Mouse (Mus musculus): ENCODE data around the gene Nxt1.

The Nxt1 gene

DNA sequence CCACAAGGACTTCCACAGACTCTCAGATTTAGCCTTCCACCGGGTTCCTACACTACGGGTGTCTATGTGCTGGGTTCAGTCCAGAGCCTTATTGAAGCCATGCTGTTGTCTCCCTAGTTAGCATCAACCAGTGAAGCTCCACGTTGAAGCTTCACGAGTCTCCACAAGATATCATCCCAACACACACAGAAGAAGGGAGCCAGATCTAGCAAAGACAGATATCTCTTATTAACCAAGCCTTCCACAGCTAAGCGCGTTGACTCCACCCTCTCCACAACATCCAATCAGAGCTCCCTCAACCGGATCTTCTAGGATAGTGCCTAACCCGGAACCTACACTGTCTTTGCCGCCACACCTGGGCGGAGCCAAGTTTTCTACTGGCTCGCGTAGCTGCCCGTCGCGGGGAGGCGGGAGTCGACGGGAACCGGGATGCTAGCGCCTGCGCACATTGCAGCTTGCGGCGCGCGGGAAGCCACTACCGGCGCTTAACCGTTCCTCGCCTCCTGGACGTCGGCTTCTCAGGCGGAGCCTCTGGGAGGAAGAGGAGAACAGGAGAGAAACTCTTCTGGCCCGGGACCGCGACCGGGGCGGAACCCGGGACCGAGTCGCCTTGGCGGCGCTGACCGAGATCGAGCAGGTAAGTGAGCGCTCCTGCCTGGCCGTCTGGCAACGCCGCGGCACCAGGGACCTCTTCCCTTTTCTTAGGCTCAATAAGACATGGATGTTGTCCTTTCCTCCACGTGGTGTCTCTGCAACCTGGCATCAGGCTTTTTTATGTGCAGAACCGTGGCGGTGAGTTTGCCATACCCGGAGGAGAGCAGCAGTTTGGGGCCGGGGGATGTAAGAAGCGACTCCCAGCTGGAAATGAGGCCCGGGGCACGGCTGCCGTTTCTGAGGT lies at the start of gene Nxt1:
Nxt1 (plus strand) TSS at position 403 of the 898 bp plus-strand sequence.
- peak; percentile 98 for DNase-seq

DNA sequence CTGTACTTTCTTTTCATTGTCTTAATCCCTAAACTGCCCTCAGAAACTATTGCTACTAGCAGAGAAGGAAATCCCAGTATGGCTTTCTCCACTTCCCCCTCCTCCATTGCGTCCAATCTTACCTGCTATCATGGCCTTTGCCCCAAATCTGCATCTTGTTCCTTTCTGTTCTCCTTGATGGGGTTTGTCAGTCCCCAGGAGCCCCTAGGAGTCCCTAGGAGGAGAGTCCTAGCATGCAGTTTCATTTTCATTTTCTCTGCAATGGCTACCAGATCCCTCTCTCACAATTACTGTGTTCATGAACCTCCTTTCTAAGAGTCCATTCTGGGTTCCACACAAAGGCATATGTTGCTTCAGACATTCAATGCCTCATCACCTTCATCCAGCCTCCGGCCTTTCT lies 49.3 kb upstream of the Nxt1 start:
- no peak for DNase-seq

DNA sequence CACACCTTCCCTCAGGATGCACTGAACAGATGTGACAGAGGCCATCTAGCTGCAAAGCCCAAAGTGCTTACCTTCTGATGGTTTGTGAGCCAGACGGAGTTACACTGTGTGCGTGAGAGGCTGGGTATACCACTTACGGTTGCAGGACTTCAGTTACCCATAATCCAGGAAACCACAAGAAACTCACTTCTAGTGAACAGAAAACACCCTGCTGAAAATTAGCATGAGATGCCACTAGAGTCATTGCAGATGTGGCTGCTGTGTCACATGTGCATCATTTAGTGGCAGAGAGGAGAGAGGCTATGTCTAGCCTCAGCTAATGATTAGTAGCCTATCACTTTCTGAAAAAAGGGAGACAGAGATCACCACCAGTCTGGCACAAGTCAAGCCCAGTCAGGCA lies 47.9 kb upstream of the Nxt1 start:
- no peak for DNase-seq

DNA sequence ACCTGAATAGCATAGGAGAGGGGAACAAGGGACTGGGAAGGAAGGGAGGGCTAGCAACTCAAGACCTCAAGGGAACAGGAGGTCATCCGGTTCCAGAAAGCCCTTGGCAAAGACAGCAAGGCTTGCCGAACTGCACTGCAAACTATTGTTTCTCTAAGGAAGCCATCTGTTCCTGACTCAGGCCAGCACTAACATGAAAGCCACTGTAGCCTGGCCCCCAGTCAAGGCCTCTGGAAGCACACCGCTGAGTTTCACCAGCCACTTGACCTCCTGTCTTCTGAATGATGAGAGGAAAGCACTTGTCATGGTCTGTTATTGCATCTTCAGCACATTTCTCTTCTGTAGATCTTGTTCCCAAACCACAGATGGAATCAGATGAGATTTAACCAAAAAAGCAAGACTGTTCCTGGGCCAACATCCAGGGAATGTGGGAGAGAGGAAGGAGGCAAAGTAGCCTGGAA lies 45.4 kb upstream of the Nxt1 start:
- no peak for DNase-seq

DNA sequence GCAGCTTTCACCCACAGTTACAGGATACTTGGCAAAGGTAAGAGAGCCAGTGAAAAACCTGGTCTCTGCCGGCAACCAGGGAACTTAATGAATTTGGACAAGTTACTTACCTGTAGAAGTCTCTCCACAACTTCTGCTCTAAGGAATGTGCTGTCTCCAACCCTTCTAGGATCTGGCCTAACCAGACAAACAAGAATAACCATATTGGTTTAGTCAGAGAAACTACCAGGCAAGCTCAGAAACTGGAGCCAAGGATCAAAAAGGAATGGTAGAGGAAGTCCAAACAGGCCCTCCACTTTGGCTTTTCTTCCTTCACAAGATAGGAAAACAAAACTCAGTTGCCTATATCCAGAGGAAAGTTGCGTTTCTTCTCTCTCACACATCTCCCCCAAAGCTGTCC lies 41.4 kb upstream of the Nxt1 start:
- no peak for DNase-seq

DNA sequence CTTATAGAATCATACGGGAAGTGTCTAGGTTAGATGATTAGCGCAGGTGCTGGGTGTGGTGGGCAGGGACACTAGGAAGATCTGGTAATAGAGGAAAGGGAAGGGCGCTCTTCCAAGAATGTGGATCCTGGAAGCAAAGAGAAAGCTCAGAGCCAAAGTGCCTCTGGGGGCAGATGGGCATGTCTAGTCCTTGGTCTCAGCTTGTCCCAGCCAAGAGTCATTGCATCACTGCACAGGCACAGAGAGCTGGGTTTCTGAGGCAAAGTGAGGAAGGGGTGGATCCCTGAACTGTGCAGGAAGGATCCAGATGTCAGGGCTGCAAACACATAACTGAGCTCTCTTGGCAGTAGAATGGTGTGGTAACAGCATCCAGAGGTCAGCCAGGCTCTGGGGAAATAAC lies 40.8 kb upstream of the Nxt1 start:
- no peak for DNase-seq

DNA sequence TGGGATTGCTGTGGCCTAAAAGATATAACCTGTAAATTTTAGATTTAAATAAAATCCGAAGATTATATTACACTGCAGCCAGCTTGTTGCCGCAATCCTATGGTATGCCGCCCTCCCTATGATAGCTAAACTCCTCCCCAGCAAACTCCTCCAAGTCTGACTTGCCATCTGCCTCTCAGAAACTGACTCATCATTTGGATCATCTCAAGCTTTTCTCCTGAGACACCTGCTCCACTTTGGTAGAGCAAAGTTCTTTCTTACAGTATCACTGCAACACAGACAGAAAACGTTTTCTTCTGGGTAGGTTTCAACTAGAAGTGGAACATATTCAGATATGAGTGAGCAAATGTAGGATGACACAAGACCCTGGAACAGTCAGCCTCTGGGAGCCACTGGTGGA lies 37.9 kb upstream of the Nxt1 start:
- DNase-seq, result no peak

DNA sequence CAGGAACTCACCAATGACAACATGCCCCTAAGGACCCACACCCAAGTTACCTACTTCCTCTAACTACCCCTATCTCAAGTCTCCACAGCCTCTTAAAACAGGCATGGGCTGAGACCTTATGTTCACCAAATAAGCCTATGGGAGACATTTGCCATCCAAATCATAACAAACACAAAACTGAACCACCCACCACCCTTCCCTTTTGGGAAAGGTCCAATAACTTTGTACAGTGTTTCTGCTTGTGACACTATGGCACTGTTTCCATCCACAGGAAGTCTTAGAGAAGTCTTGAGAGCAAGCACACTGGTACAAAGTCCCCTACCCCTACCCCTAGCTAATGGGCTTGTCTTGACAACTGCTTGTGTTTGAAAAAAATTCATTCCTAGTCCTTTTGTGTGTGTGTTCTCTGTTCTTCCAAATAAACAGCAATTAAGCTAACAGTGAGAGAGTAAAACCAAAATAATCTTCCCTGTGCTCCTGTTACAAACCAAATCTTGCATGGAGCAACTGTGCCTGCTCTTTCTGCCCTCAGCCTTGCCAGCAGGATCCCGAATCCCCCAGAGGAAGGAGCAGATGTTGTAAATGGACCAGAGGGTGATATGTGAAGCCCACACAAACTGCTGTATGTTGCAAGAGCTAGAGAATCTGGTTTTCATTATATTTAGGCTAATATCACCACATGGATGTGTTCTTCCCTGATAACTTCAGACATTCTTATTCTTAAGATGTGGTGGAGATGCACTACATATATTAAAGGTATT lies 29.6 kb upstream of the Nxt1 start:
- no peak for DNase-seq

DNA sequence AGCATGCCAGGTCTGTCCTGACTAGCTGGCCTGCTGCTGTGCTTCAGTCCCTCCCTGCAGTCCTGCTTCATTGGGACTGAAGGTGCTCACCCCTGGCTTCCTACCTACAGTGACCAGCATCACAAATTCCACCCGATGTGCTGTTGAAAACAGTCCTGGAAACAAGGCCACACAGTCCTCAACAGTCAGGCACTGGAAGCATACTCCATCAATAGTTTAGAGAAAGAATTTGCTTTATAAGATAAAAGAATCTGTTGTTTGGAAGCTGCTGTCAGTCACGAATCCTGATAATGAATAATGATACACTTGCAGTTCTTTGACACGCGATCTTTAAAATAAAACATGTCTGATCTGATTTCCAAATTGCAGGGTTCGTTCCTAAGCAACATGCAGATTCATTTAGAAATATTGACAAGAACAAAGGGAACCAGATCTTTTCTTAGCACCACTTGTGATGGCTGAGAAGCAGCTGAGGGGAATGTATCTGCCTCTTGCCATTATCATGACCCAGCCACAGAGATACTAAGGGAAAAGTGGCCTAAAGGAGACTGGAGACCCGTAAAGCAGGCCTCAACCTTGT lies 27.9 kb upstream of the Nxt1 start:
- no peak for DNase-seq

DNA sequence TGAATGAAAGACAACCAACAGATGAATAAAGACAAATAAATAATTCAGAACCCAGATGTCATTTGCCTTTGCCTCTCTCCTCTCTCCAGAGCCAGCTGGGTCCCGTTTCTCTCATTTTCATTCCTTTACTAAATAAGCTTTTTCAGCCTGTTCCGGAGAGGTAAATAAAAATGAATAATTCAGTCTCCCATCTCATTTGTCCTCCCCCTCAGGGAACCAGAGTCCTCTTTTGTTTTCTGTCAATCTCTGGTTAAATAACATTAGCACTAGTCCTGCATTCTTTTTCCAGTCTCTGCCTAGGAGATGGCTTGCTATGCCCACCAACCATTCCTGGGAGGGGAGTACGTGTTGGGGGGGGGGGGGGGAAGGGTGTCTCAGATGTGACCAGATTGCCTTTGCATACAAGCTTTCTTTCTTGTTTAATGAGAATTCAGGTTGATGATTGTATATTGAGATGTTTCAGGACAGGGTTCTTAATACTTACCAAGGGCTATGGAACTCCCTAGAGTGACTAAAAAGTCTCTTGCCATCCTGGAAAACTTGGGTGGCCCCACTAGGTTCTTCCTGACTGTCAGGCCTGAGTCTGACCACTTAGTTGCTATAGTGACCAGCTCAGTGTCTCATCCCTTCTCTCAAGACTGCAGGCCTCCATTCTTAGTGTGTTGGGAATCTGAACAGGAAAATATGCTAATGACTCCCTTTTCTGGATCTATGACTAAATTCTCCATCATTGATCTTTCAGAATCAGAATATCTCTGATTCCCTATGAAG lies 21.6 kb upstream of the Nxt1 start:
- no peak for DNase-seq

DNA sequence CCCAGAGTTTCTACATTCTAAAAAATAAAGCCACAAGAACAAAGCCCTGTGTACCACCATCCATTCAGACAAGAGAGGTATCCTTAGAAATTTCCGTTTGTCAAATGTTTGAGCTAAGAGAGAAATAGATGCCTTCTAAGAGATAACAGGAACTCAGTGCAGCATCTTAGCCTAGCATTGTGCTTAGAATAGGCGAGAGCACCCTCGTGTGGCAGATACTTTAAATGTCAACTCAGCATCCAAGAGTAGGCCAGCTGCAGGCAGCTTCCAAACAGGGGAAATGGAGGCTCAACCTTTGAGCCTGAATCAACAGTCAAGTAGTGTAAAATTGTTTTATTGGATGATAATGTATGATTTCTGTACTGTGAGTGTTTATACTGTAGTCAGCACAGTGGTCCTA lies 17.4 kb upstream of the Nxt1 start:
- peak; percentile 42 for DNase-seq

DNA sequence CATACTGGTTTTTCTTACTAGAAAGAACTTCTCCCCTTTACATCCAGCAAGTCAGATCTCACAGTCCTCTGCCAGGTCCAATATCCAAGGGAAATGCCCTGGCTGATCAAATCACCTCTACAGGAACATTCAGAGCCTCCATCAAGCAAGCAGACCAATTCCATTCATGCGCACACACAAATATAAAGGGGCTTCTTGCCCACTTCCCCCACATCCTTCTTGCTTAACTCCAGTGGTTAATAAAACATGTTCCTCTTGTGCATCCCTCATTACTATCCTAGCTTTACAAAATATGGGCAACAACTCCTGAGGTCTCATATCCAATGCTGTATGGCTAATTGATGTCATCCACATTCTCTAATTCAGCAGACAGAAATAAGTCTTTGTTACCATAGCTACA lies 8.9 kb upstream of the Nxt1 start:
- DNase-seq, result no peak

DNA sequence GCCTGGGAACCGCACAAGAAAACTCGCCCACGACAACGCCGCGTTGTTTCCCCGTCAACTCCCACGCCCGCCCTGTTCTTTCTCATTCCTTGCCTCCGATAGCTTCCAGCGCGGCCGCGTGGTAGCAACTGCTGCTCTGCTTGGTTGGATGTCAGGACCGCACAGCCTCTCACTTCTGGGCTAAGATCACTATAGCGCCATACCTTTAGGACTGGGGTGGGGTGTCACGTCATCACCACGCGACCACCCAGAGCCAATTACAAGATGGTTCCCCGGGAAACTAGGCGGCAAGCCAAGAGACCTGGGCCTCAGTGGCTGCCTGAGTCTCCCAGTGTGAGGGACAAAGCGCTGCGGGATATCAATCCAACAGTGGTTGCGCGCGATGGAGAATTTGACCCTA lies 5.4 kb downstream of the Nxt1 start:
- DNase-seq, result peak; percentile 73

DNA sequence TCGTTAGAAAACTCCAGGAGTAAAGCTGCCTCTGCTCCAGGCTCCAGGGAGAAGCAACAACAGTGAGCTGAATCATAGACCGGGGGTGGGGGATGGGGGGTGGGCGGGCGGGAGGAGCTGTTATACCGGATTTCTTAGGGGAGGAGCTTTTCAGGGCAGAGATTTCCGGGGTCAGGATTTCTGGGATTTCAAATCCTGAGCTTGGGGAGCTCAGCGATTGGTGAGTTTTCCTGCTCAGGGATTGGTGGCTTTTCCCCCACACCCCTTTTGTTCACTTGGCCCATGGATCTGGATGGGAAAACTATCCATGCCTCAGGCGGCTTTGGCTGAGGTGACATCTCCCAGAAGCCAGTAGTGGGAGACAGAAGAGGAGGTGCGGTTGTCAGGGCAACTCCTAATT lies 6.9 kb downstream of the Nxt1 start:
- DNase-seq, result peak; percentile 54

DNA sequence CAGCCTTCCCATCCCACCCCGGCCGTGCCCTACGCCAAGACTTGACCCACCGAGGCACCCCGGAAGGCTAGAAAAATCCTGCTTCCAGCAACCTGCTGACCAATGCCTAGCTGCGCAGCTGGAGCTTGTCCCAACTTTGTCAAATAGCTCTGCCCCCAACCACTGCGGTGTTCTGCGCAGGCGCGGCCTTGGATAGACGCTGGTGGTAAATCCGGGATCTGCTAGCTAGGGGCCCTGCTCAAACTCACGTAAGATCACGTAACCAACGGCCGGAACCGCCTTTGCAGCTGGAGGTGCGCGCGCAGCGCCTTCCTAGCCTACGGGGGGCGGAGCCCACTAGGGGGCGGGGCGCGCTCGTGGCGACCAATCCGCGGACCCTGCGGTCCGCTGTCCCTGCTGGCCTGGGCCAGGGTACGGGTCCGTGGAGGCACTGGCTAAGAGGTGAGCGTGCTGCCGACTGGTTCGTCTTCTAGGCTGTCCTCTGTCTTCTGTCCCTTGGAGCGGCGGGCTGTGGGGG lies 8.4 kb downstream of the Nxt1 start, which contains the start of gene Gzf1:
Gzf1 (plus strand) TSS at position 249 of the 517 bp plus-strand sequence.
- peak; percentile 99 for DNase-seq

DNA sequence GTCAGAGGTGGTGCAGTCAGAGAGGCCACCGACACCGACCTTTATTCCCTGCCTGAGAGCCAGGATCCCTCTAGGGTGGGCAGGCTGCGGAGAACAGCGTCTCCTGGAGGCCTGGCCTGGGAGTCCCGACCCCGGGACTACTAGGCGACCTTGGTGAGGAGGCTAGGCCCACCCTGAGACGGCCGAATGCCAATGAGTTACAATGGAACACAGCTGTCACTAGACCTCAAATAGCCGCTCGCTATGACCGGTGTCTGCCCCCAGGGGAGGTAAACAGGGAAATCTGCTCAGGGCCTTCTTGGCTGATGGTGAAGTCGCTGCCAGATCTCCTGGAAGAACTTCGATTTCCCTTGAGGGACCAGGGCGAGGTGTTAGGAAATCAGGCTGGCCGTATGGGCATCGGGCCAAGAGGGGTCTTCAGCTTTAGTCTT lies 9.1 kb downstream of the Nxt1 start:
- peak; percentile 65 for DNase-seq

DNA sequence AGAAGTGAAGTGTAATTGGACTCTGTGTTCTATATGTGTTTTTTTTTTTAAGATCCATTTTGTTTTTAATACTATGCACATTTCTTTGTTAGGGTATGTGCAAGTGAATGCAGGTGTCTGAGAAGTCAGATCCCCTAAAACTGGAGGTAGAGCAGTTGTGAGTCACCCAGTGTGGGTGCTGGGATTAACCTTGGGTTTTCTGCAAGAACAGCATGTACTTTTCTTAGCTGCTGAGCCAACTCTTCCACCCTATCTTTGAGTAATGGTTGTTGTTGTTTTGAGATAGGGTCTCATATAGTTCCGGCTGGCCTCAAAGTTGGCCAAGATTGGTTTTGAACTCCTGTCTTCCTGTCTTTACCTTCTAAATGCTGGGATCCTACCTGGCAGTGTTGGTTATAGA lies 10.6 kb downstream of the Nxt1 start:
- DNase-seq, result no peak

DNA sequence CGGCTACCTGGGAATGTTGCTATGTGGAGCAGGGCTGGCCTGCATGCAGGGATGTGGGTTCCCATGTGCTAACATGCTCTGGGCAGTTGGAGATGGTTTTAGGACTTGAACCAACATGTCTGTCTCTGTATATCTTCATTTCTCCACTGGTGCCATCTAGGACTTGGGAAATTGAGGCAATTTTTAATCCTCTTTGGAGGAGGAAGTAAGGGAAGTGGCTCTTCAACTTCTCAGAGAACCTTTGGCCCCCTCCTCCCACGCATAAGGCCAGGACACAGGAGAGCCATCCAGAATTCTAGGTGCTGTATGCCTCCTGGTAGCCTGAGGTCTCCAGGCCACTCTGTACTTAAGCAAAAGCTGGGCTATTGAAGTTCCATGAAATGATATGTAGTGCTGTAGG lies 12.6 kb downstream of the Nxt1 start:
- no peak for DNase-seq

DNA sequence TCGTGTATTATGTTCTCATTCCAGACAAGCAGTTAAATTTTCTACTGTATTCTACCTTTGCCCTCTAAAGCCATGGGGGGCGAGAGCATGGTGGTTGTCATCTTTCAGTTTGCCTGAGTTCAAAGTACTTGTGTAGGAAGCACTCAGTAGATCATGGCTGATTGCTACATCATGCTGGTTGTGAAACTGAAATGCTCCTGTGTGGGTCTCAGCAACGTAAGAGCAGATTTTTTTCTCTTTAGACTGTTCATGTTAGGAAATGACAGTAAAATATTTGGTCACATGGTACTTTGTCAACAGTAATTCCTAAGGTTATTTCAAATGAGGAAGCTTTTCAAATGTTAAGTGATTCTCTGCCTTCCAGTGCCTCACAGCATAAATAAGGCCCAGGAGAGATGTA lies 13.3 kb downstream of the Nxt1 start:
- no peak for DNase-seq

DNA sequence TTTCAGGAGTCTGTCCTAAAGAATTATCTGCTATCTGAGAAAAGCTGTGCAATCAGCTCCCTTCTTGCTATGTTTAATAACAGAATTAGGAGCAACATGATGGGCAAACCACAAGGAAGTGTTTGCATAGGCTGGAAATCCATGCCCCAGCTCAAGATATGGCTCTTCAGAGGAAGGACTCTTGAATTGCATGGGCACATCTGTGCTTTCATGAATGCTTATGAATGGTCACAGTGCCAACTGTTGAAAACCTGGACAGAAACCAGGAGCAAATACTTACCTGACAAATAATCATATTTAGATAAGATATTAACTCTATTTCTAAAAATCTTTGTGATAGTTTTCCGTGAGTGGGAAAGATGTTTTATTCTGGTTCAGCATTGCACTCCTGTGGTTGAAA lies 14.5 kb downstream of the Nxt1 start:
- DNase-seq, result no peak

DNA sequence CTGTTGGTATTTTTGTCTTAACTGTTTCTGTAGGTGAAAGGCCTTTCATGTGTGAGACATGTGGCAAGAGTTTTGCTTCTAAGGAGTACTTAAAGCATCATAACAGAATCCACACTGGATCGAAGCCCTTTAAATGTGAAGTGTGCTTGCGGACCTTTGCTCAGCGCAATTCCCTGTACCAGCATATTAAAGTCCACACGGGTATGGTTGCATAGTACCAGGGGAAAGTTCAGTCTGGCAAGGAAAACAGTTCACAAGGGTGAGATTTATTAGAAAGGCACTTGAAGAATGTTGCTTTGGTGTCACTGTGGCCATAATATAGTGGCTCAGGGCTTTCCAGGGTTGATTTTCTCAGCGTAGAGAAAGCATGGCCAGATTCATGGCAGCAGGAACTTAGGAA lies 15.6 kb downstream of the Nxt1 start:
- no peak for DNase-seq

DNA sequence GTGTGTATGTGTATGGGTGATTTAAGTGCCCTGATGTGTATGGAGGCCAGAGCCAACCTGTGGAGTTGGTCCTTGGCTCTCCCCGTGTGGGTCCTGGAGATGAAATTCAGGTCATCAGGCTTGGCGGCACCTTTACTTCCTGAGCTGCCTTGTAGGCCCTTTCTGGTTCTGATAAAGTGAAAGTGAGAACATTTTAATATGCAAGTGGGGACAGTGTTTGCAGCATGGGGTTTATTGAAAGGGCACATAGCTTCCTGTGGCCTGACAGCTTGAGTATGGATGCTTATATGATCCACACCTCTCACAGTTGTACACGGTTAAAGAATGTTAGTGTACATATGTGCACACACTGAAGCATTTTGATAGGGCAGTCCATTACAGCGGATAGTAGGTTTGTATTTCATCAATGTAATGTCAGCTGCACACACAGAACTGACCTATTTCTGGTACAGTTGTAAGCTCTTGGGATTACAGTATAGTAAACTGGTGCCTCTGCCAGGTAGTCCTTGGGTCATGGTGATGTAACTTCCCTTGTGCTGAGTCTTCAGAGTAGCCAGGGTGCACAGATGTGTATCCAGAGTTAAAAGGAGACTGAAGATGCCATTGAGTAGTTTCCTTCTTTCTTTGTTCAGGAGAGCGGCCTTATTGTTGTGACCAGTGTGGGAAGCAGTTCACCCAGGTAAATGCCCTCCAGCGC lies 17.2 kb downstream of the Nxt1 start:
- DNase-seq, result no peak

Data from liver (tissue).